Mouse (Mus musculus) hindbrain, embryonic 12.5 days (tissue): ENCODE measurements around the gene Map3k1. TPM values are rescaled to one million over a fixed set of nuclear protein-coding genes. Genes with fewer than 3 reads are reported as not detected.

Experiments
- ATAC-seq: fragments of 200-750 bp; cut with Nextera tagmentation; 2 replicates; pipeline ENCODE4 v1.8.0; 2017; ENCODE audit warnings: moderate TSS enrichment; ENCODE audit not compliant: low FRiP score
- H3K27ac ChIP-seq: fragments of 300-500 bp; sonication (generic); 2 replicates; pipeline ENCODE4 v1.5.1; 2016; ENCODE audit warnings: mild to moderate bottlenecking
- H3K27me3 ChIP-seq: fragments of 300-500 bp; sonication (generic); 2 replicates; pipeline ENCODE4 v1.6.1; 2016; ENCODE audit warnings: mild to moderate bottlenecking
- H3K36me3 ChIP-seq: fragments of 300-500 bp; sonication (generic); 2 replicates; pipeline ENCODE4 v1.6.1; 2016; ENCODE audit warnings: mild to moderate bottlenecking
- H3K4me1 ChIP-seq: fragments of 300-500 bp; sonication (generic); 2 replicates; pipeline ENCODE4 v1.6.1; 2016
- H3K4me2 ChIP-seq: fragments of 300-500 bp; sonication (generic); replicated peaks from 2 replicates; pipeline ENCODE4 v1.6.1; 2016; ENCODE audit warnings: mild to moderate bottlenecking
- H3K4me3 ChIP-seq: fragments of 300-500 bp; sonication (generic); 2 replicates; pipeline ENCODE4 v1.5.1; 2016; ENCODE audit warnings: mild to moderate bottlenecking
- H3K9ac ChIP-seq: fragments of 300-500 bp; sonication (generic); 2 replicates; pipeline ENCODE4 v1.6.1; 2016; ENCODE audit warnings: mild to moderate bottlenecking, moderate library complexity
- H3K9me3 ChIP-seq: fragments of 300-500 bp; sonication (generic); replicated peaks from 2 replicates; pipeline ENCODE4 v1.6.1; 2016; ENCODE audit warnings: mild to moderate bottlenecking
- WGBS: fragments of 180-500 bp; shearing (Covaris S2); methylation state at CpG from one replicate; pipeline ENCODE4 v1.1.7; 2016; 5-methylcytosine and 5-hydroxymethylcytosine counted together
- polyA plus RNA-seq: library from polyadenylated mRNA; unstranded; fragments of >200 nt; fragmentation: Nextera tagmentation; extraction: Ambion mirVana; gene quantifications from 2 replicates; pipeline ENCODE4 v1.2.1, GENCODE M21; 2016

The Map3k1 gene
- polyA plus RNA-seq, 1 experiment from 2014 or later, result 14.3 TPM

- peak overlapping the region; percentile 98 for H3K27ac ChIP-seq
- peak overlapping the region; percentile 87 for H3K4me2 ChIP-seq
- H3K4me1 ChIP-seq, result peaks cover 15% of the 10 kb centered on the region
- H3K27me3 ChIP-seq, result peaks cover 5% of the 10 kb centered on the region; the same call in 1 of the 2 replicates
- H3K4me3 ChIP-seq, result peak overlapping the region; percentile 95
- ATAC-seq, result peak; percentile 67
- WGBS, result 1% methylated on average over 29 of the region's 29 CpGs
- peak overlapping the region; percentile 95 for H3K9ac ChIP-seq
- H3K36me3 ChIP-seq, result no peaks in the 10 kb centered on the region
- no peaks in the 10 kb centered on the region for H3K9me3 ChIP-seq
These were observed 854 bp upstream of the Map3k1 start for GRCm38 (mm10) chr13:111809466-111810228.

- peaks cover 5% of the 10 kb centered on the region; the same call in 1 of the 2 replicates for H3K27me3 ChIP-seq
- peak overlapping the region; percentile 95 for H3K9ac ChIP-seq
- WGBS, result under 1% methylated on average over 37 of the region's 38 CpGs
- H3K36me3 ChIP-seq, result no peaks in the 10 kb centered on the region
- peak overlapping the region; percentile 98 for H3K27ac ChIP-seq
- ATAC-seq, result peak; percentile 82
- peaks cover 28% of the 10 kb centered on the region for H3K4me1 ChIP-seq
- peak overlapping the region; percentile 87 for H3K4me2 ChIP-seq
- peak overlapping the region; percentile 95 for H3K4me3 ChIP-seq
- H3K9me3 ChIP-seq, result no peaks in the 10 kb centered on the region
These were observed 481 bp downstream of the Map3k1 start for GRCm38 (mm10) chr13:111808387-111808636.

DNA sequence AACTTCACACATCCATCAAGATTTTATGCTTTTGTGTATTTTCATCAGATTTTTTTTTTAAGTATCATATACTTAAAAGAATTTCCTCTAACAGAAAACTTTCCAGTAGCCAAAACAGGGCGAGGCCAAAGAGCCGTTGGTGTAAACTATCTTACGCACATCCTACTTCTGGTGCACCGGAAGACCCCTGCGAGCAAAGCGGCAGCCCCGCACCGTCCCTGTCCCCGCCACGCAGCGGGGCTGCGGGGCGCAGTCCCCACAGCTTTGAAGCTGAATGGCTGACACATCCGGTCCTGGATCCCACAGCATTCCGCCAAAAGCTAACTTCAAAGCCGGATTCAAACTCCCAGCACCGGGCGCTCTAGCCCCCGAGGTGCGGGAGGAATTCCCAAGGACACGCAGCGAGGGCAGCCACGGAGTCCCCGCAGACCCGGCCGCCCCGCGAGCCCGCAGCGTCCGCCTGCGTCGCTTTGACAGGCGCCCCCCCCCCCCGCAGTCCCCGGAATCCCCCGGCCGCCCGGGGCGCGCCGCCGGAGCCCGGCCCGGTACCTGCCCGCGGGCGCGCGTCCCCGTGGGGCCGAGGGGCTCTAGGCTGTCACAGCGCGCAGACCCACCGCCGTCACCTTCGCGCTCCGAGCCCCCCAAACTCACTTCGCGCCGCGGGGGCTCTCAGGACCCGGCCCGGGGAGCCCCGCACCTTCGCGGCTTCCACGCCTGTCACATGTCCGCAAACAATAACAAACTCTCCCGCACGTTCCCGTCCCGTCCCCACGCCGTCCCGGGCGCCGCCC is 1.0 kb downstream of the Map3k1 start:
- WGBS, result under 1% methylated on average over 79 of the region's 79 CpGs
- H3K4me1 ChIP-seq, result peaks cover 32% of the 10 kb centered on the region
- peak overlapping the region; percentile 87 for H3K4me2 ChIP-seq
- peaks cover 5% of the 10 kb centered on the region; the same call in 1 of the 2 replicates for H3K27me3 ChIP-seq
- H3K9ac ChIP-seq, result peak overlapping the region; percentile 95
- peak overlapping the region; percentile 98 for H3K27ac ChIP-seq
- H3K36me3 ChIP-seq, result no peaks in the 10 kb centered on the region
- peak overlapping the region; percentile 95 for H3K4me3 ChIP-seq
- H3K9me3 ChIP-seq, result no peaks in the 10 kb centered on the region
- peak; percentile 21 for ATAC-seq

DNA sequence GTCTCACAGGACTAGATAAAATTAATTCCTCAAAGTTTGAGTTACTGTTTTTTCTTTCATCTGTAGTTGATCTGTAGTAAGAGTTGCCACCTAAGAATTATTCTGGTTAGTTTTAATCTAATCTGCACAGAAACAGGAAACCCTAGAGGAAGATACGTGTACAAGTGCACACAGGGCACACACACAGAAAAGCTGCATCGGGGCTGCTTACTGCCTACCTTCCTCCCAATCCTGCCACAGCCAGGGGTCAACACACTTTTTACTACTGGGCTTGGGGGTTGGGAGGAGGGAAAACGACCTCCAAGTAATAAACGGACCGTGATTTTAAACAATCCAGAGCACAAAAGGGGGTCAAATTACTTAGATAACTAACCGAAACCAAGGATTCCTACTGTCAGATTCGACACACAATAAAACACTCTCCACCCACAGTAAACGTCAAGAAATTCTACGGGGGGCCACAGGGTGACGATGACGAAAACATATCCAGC is 1.6 kb downstream of the Map3k1 start:
- Histone ChIP-seq H3K4me2 (peak overlapping the region; percentile 87), H3K27me3 (peaks cover 5% of the 10 kb centered on the region; the same call in 1 of the 2 replicates), H3K9ac (peak overlapping the region; percentile 95), H3K9me3 (no peaks in the 10 kb centered on the region), H3K36me3 (no peaks in the 10 kb centered on the region), H3K4me1 (peaks cover 34% of the 10 kb centered on the region), H3K4me3 (peak overlapping the region; percentile 95), H3K27ac (no peak overlapping the region)
- WGBS, result 1% methylated on average over 11 of the region's 11 CpGs
- no peak for ATAC-seq

DNA sequence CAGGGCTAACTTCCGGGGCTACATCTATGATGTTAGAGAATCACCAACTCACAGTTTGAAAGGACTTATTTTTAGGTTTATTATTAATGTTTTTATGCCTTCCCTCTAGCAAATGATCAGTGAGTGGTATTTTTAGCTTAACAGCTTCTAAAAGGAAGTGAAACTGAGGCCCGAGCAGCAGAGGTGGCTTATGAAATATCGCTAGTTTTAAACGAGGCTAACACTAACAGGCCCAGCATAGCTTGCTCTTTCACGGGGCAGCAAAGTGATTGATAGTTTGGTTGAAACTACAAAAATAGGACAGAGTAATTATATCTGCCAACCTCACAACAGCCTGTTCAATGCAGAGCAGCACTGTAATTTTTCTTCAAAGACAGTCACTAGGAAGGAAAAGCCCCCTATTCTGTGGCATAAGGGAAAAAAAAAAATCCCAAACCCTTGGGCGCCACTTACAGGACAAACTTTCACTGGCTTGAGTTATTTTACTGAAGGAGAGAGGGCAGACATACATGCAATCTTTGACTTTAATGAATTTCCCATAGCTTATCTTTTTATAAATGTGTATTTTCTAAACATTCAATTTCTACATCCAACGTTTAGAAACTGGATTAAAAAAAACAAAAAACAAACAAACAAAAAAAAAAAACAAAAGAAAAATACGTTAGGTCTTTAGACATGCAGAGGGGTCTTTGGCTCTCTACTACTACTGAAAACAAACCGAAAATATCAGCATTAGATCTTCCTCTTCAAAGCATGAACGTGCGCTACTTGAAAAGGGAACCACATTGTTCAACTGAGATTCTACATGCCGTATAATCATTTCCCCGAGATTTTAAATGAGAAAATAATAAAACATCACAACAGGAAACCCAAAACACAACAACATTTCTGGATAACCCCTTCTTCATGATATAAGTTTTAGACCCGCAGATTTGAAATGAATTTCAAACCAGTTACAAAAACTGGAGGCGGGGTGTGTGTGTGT is 2.8 kb downstream of the Map3k1 start:
- Histone ChIP-seq H3K27ac (no peak overlapping the region), H3K4me3 (no peak overlapping the region), H3K4me2 (no peak overlapping the region), H3K4me1 (peaks cover 43% of the 10 kb centered on the region), H3K27me3 (peaks cover 5% of the 10 kb centered on the region; the same call in 1 of the 2 replicates), H3K9me3 (no peaks in the 10 kb centered on the region), H3K36me3 (no peaks in the 10 kb centered on the region), H3K9ac (no peak overlapping the region)
- no peak for ATAC-seq
- 59% methylated on average over 15 of the region's 15 CpGs for WGBS

DNA sequence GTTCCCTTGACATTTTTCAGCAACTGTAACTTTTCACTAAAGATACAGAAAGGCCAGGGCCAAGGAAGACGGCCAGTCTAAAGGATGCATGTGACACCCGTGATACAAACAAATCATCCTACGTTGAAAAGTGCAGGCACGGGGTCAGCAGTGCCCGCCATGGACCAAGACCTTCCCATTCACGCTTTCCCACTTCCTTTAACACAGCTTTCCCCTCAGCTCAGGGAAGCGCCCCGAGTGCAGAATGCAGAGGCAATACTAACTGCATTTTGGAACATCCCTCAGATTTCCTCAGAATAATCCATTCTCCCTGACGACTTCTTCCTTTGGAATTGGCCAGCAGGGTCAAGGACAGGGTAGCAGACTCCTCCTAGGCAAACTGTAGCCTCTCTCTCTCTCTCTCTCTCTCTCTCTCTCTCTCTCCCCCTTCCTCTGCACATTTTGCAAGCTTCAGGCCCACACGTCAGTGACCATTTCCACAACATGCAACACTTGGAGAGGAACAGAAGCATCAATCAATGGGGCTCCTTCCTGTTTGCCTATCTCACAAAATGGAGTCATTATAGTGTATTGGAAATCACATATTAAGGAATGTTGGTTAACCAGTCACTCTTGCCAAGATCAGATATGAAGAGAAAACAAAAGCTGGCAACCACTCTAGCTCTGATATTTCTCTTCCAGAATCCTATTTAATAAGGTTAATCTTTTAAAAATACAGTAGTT is 3.7 kb downstream of the Map3k1 start:
- Histone ChIP-seq H3K4me3 (no peak overlapping the region), H3K9ac (no peak overlapping the region), H3K27me3 (no peaks in the 10 kb centered on the region), H3K4me2 (no peak overlapping the region), H3K9me3 (no peaks in the 10 kb centered on the region), H3K4me1 (peaks cover 47% of the 10 kb centered on the region), H3K36me3 (no peaks in the 10 kb centered on the region), H3K27ac (no peak overlapping the region)
- 61% methylated on average over 10 of the region's 10 CpGs for WGBS
- no peak for ATAC-seq

DNA sequence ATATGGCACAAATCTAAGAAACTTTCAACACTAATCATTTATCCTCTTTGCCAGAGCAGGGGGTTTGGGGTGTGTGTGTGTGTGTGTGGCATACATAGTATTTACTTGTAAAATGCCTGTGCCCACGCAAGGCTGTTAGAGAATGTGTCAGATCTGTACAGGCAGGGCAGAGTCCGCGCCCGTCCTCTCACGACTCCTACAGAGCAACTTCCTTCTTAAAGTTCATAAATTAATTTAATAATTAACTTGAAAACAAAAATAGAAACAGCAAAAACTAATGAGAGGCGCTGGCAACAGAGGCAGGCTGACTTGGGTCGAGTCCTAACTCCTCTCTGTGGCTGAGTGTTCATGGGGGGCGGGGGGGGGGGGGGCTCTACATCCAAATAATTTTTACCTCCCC is 4.6 kb downstream of the Map3k1 start:
- Histone ChIP-seq H3K9me3 (no peaks in the 10 kb centered on the region), H3K4me3 (no peak overlapping the region), H3K27ac (no peak overlapping the region), H3K4me1 (peaks cover 47% of the 10 kb centered on the region), H3K36me3 (no peaks in the 10 kb centered on the region), H3K9ac (no peak overlapping the region), H3K4me2 (no peak overlapping the region), H3K27me3 (no peaks in the 10 kb centered on the region)
- WGBS, result 84% methylated on average over 8 of the region's 8 CpGs
- ATAC-seq, result no peak

GRCm38 (mm10) chr13:111803506-111803905 is 5.3 kb downstream of the Map3k1 start:
- ATAC-seq, result no peak
- no peaks in the 10 kb centered on the region for H3K9me3 ChIP-seq
- WGBS, result 68% methylated on average over 6 of the region's 6 CpGs
- H3K27me3 ChIP-seq, result no peaks in the 10 kb centered on the region
- H3K27ac ChIP-seq, result no peak overlapping the region
- no peak overlapping the region for H3K4me2 ChIP-seq
- H3K36me3 ChIP-seq, result no peaks in the 10 kb centered on the region
- H3K4me3 ChIP-seq, result no peak overlapping the region
- H3K9ac ChIP-seq, result no peak overlapping the region
- H3K4me1 ChIP-seq, result peaks cover 52% of the 10 kb centered on the region

DNA sequence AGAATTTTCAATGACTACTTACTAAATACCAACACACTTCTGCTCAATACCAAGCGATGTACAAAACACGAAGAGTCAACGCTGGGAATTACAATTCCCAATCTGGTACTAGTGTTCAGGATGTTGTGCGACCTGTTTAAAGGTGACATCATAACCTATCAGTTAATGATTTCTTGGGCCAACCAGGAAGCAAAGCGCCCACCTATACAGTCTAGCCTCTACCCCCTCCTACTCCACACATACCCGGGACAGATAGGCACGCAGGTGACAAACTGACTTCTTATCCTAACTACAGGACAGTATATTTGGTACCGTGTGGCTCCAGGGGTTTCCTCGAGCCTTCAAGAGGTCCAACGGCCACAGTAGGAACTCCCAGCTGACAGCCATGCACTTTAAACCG is 5.9 kb downstream of the Map3k1 start:
- Histone ChIP-seq H3K4me2 (no peak overlapping the region), H3K36me3 (no peaks in the 10 kb centered on the region), H3K27ac (no peak overlapping the region), H3K9ac (no peak overlapping the region), H3K4me1 (peaks cover 55% of the 10 kb centered on the region), H3K27me3 (no peaks in the 10 kb centered on the region), H3K9me3 (no peaks in the 10 kb centered on the region), H3K4me3 (no peak overlapping the region)
- WGBS, result 91% methylated on average over 11 of the region's 11 CpGs
- no peak for ATAC-seq

DNA sequence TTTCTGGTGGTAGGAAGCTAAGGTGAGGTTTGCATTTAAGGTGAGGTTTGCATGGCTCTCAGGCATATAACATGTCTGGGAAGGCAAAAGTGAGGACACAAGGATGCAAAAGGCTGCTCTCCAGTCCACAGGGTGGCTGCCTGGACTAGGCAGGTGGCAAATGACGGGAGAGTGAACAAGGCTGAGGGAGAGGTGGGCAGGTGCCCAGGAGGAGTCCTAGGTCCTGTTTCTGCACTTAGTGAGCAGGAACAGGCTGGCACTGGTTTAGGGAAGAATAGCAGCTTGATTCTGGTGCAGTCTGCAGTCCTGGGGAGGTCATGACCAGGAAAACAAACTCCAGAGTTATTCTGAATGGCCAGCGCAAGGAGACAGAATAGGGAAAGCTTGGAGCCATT is 6.5 kb downstream of the Map3k1 start:
- Histone ChIP-seq H3K9me3 (no peaks in the 10 kb centered on the region), H3K9ac (no peak overlapping the region), H3K4me1 (peaks cover 60% of the 10 kb centered on the region)

GRCm38 (mm10) chr13:111801662-111802270 is 7.0 kb downstream of the Map3k1 start:
- no peak overlapping the region for H3K9ac ChIP-seq
- H3K27ac ChIP-seq, result 0 out of 2 replicates have a peak overlapping the region, but pooled peaks have one; percentile 23
- ATAC-seq, result no peak
- no peak overlapping the region for H3K4me3 ChIP-seq
- WGBS, result 67% methylated on average over 10 of the region's 10 CpGs
- no peaks in the 10 kb centered on the region for H3K9me3 ChIP-seq
- peaks cover 63% of the 10 kb centered on the region for H3K4me1 ChIP-seq
- H3K4me2 ChIP-seq, result no peak overlapping the region
- H3K36me3 ChIP-seq, result no peaks in the 10 kb centered on the region
- H3K27me3 ChIP-seq, result no peaks in the 10 kb centered on the region

More for the DNA sequence above, 6.5 kb downstream of the Map3k1 start:
- Histone ChIP-seq H3K4me3 (no peak overlapping the region), H3K27ac (no peak overlapping the region), H3K27me3 (no peaks in the 10 kb centered on the region), H3K36me3 (no peaks in the 10 kb centered on the region), H3K4me2 (no peak overlapping the region)
- no peak for ATAC-seq
- 84% methylated on average over 2 of the region's 2 CpGs for WGBS
